Mouse (Mus musculus) telencephalon, adult 2 months (tissue): Measurements from ENCODE around the gene Nat9.

ENCODE experiments used
- DNase-seq: peaks from one replicate; pipeline ENCODE4 v3.0.0-alpha.2; 2011; ENCODE audit warnings: low read depth, low spot score

The Nat9 gene

GRCm38 (mm10) chr11:115187693-115188092 is at the start of gene Nat9:
Gene Nat9 (minus strand): TSS chr11:115187859.
- no peak for DNase-seq

- no peak for DNase-seq
These were observed 48.9 kb upstream of the Nat9 start for GRCm38 (mm10) chr11:115236570-115236969.

- no peak for DNase-seq
These were observed 46.8 kb upstream of the Nat9 start for GRCm38 (mm10) chr11:115234320-115235044.

GRCm38 (mm10) chr11:115233526-115234290 is 46.0 kb upstream of the Nat9 start:
- no peak for DNase-seq

- DNase-seq, result no peak
These were observed 45.2 kb upstream of the Nat9 start for GRCm38 (mm10) chr11:115232889-115233288.

GRCm38 (mm10) chr11:115231924-115232323 is 44.3 kb upstream of the Nat9 start:
- DNase-seq, result no peak

- DNase-seq, result no peak
These were observed 43.7 kb upstream of the Nat9 start for GRCm38 (mm10) chr11:115231168-115231915.

- DNase-seq, result no peak
These were observed 41.6 kb upstream of the Nat9 start for GRCm38 (mm10) chr11:115229021-115229930.

- DNase-seq, result no peak
These were observed 40.8 kb upstream of the Nat9 start for GRCm38 (mm10) chr11:115228430-115228829.

GRCm38 (mm10) chr11:115227640-115228039 is 40.0 kb upstream of the Nat9 start:
- DNase-seq, result no peak

GRCm38 (mm10) chr11:115226811-115227491 is 39.3 kb upstream of the Nat9 start:
- DNase-seq, result no peak

- no peak for DNase-seq
These were observed 37.6 kb upstream of the Nat9 start for GRCm38 (mm10) chr11:115225301-115225700.

GRCm38 (mm10) chr11:115224889-115225288 is 37.2 kb upstream of the Nat9 start:
- no peak for DNase-seq

GRCm38 (mm10) chr11:115223877-115224276 is 36.2 kb upstream of the Nat9 start:
- no peak for DNase-seq

GRCm38 (mm10) chr11:115223451-115223850 is 35.8 kb upstream of the Nat9 start:
- no peak for DNase-seq

- no peak for DNase-seq
These were observed 34.9 kb upstream of the Nat9 start for GRCm38 (mm10) chr11:115222570-115222969.

GRCm38 (mm10) chr11:115222077-115222476 is 34.4 kb upstream of the Nat9 start:
- no peak for DNase-seq

GRCm38 (mm10) chr11:115219685-115220084 is 32.0 kb upstream of the Nat9 start:
- DNase-seq, result no peak

- no peak for DNase-seq
These were observed 31.6 kb upstream of the Nat9 start for GRCm38 (mm10) chr11:115219263-115219662.
